In genomic region chr9:44595537-44595930, GRCm38 (mm10) we compare ENCODE assay signal across 29 mouse cellular contexts. TPM values are rescaled to one million over a fixed set of nuclear protein-coding genes. Genes with fewer than 3 reads are reported as not detected.
"Had no signal": no experiment of that assay in that cellular context is flagged by ENCODE, and none has a peak within 500 bp of the region (broad histone marks: within the 10 kb centered on the region; RNA-seq: fewer than 3 reads in every experiment).

No protein-coding gene starts in this region.

- H3K4me3 ChIP-seq: gastrocnemius, adult 2 months; heart, embryonic 10.5 days; heart, embryonic 12.5 days; hindbrain, embryonic 10.5 days; hindbrain, embryonic 12.5 days; intestine, embryonic 15.5 days; kidney, embryonic 15.5 days; layer of hippocampus, adult 2 months; left cerebral cortex, adult 2 months; limb, embryonic 10.5 days; limb, embryonic 12.5 days; liver, embryonic 13.5 days had no signal

- H3K27ac ChIP-seq: heart, embryonic 10.5 days; hindbrain, embryonic 10.5 days; hindbrain, embryonic 12.5 days; hindbrain, embryonic 14.5 days; intestine, embryonic 15.5 days; kidney, embryonic 15.5 days; layer of hippocampus, adult 2 months; left cerebral cortex, adult 2 months; limb, embryonic 10.5 days; limb, embryonic 12.5 days; liver, embryonic 13.5 days had no signal

- DNase-seq: gastrocnemius, adult 2 months; gastrocnemius, postnatal 10 days; gastrocnemius, postnatal 25 days; heart, adult 18-20 months; heart, postnatal 10 days; heart, postnatal 4 days; kidney, postnatal 4 days; liver; liver, embryonic 13.5 days had no signal

- H3K9me3 ChIP-seq: heart, embryonic 10.5 days; hindbrain, embryonic 10.5 days; hindbrain, embryonic 12.5 days; intestine, embryonic 15.5 days; kidney, embryonic 15.5 days; limb, embryonic 10.5 days; limb, embryonic 12.5 days; liver, embryonic 13.5 days had no signal

- H3K36me3 ChIP-seq: heart, embryonic 10.5 days; heart, embryonic 12.5 days; hindbrain, embryonic 10.5 days; hindbrain, embryonic 12.5 days; intestine, embryonic 15.5 days; kidney, embryonic 15.5 days; limb, embryonic 10.5 days; limb, embryonic 12.5 days; liver, embryonic 13.5 days had no signal

- H3K9ac ChIP-seq: heart, embryonic 12.5 days; hindbrain, embryonic 12.5 days; hindbrain, embryonic 14.5 days; intestine, embryonic 15.5 days; kidney, embryonic 15.5 days; limb, embryonic 12.5 days; liver, embryonic 13.5 days had no signal

- H3K27me3 ChIP-seq: heart, embryonic 12.5 days; hindbrain, embryonic 12.5 days; intestine, embryonic 15.5 days; limb, embryonic 12.5 days had no signal

RNA-seq across cellular contexts. Expression of gene Cxcr5, which starts 33.9 kb away (rescaled TPM):
- total RNA-seq: gastrocnemius, adult 2 months; gastrocnemius, postnatal 10 days; gastrocnemius, postnatal 25 days; granulocyte monocyte progenitor cell, adult 5-6 weeks; layer of hippocampus, adult 2 months; layer of hippocampus, postnatal 10 days; layer of hippocampus, postnatal 25 days; left cerebral cortex, adult 2 months; left cerebral cortex, postnatal 14 days; left cerebral cortex, postnatal 36 days had no signal
- polyA plus RNA-seq: heart, embryonic 10.5 days; heart, embryonic 12.5 days; heart, embryonic 14.5 days; hindbrain, embryonic 10.5 days; hindbrain, embryonic 12.5 days; hindbrain, embryonic 14.5 days; hindbrain, embryonic 16.5 days; kidney, embryonic 15.5 days; kidney, postnatal 0 days; limb, embryonic 10.5 days; limb, embryonic 12.5 days; liver, embryonic 11.5 days had no signal
